Mouse (Mus musculus) forebrain, embryonic 12.5 days (tissue): ENCODE results near the gene Apc2. TPM values are rescaled to one million over a fixed set of nuclear protein-coding genes. Genes with fewer than 3 reads are reported as not detected.
A peak's percentile ranks its signal among the peaks of the same experiment; 100 is the strongest.

Source experiments
- ATAC-seq: fragments of 200-750 bp; cut with Nextera tagmentation; 2 replicates; pipeline ENCODE4 v1.8.0; 2017; ENCODE audit warnings: moderate TSS enrichment; ENCODE audit not compliant: low FRiP score
- H3K27ac ChIP-seq: fragments of 300-500 bp; sonication (generic); 2 replicates; pipeline ENCODE4 v1.5.1; 2016; ENCODE audit warnings: mild to moderate bottlenecking
- H3K27me3 ChIP-seq: fragments of 300-500 bp; sonication (generic); 2 replicates; pipeline ENCODE4 v1.6.1; 2016; ENCODE audit warnings: mild to moderate bottlenecking
- H3K36me3 ChIP-seq: fragments of 300-500 bp; sonication (generic); replicated peaks from 2 replicates; pipeline ENCODE4 v1.6.1; 2016; ENCODE audit warnings: mild to moderate bottlenecking
- H3K4me1 ChIP-seq: fragments of 300-500 bp; sonication (generic); 2 replicates; pipeline ENCODE4 v1.6.1; 2016
- H3K4me2 ChIP-seq: fragments of 300-500 bp; sonication (generic); 2 replicates; pipeline ENCODE4 v1.6.1; 2016; ENCODE audit warnings: mild to moderate bottlenecking, moderate library complexity
- H3K4me3 ChIP-seq: fragments of 300-500 bp; sonication (generic); replicated peaks from 2 replicates; pipeline ENCODE4 v1.5.1; 2016; ENCODE audit warnings: mild to moderate bottlenecking
- H3K9ac ChIP-seq: fragments of 300-500 bp; sonication (generic); 2 replicates; pipeline ENCODE4 v1.6.1; 2016; ENCODE audit warnings: mild to moderate bottlenecking
- H3K9me3 ChIP-seq: fragments of 300-500 bp; sonication (generic); 2 replicates; pipeline ENCODE4 v1.6.1; 2016
- WGBS: fragments of 180-500 bp; shearing (Covaris S2); methylation state at CpG from one replicate; pipeline ENCODE4 v1.1.7; 2016; 5-methylcytosine and 5-hydroxymethylcytosine counted together
- polyA plus RNA-seq: library from polyadenylated mRNA; unstranded; fragments of >200 nt; fragmentation: Nextera tagmentation; extraction: Ambion mirVana; gene quantifications from 2 replicates; pipeline ENCODE4 v1.2.1, GENCODE M21; 2016

Apc2 gene
- polyA plus RNA-seq, 1 experiment from 2014 or later: 144 TPM

DNA sequence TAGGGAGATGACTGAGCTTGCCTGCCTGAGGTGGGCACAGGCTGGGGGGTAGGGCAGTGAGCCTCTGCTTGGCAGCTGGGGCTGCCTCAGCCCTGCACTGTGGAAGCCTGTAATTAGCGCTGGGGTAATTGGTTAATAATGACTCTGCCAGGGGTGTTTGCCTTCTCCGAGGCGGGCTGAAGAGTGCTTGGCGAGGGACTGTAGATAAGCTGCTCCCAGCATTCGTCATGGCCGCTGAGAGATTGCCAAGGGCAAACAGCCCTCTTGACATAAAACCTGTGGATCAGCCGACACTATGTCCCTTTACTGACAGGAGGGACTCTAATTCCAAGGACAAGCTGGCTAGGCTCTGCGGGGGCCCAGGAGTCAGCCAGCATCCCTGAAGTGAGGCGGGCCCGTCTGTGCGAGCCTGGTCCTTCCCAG, 20.6 kb downstream of the Apc2 start:
- no peak overlapping the region for H3K4me3 ChIP-seq
- H3K27ac ChIP-seq: peak overlapping the region; percentile 46; the same call in 1 of the 2 replicates
- peak; percentile 31; the same call in 1 of the 2 replicates for ATAC-seq
- 29% methylated on average over 11 of the region's 11 CpGs for WGBS
- no peak overlapping the region; the same call in 1 of the 2 replicates for H3K9ac ChIP-seq
- H3K9me3 ChIP-seq: no peaks in the 10 kb centered on the region
- H3K4me2 ChIP-seq: no peak overlapping the region
- peaks cover 44% of the 10 kb centered on the region for H3K4me1 ChIP-seq
- peaks cover 76% of the 10 kb centered on the region for H3K36me3 ChIP-seq
- peaks cover 44% of the 10 kb centered on the region for H3K27me3 ChIP-seq

DNA sequence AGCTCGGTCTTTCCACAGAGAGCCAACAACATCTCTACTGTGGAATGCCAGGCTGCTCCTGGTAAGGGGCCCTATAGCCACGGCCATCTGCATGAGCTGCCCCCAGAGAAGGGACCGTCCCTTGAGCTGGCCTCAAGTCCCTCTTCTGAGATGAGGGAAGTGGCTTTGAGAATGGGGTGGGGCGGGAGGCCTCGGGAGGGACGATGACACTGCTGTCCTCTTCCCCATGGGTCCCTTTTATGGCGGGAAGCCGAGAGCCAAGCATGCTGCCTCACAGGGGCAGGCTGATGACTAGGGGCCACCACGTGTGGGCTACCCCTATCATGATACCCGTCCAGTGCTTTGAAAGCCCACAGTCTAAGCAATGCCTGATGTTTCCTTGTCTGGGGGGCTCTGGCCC, 21.2 kb downstream of the Apc2 start:
- WGBS: 70% methylated on average over 10 of the region's 10 CpGs
- no peak overlapping the region for H3K4me3 ChIP-seq
- peaks cover 70% of the 10 kb centered on the region for H3K36me3 ChIP-seq
- H3K4me2 ChIP-seq: no peak overlapping the region
- no peak for ATAC-seq
- peaks cover 44% of the 10 kb centered on the region for H3K4me1 ChIP-seq
- 0 out of 2 replicates have a peak overlapping the region, but pooled peaks have one; percentile 13 for H3K27ac ChIP-seq
- no peaks in the 10 kb centered on the region for H3K9me3 ChIP-seq
- peaks cover 38% of the 10 kb centered on the region for H3K27me3 ChIP-seq
- H3K9ac ChIP-seq: no peak overlapping the region

DNA sequence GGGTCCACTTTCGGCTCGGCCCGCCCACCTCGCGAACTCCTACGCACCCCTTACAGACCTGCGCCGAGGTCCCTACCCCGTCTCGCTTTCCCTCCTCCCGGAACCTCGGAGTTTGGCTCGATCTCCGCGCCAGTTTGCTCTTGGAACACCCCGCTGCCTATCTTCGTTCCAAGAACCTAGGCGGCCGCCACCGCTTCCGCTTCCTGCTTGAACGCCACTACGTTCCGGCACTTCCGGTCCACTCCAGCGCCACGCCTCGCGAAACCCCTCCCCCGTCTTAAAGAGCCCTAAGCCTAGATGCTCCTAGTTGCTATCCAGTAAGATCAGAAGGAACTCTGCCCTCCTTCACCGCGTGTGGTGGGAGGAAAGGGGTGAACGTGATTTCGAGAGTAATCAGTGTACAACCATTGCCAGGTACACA, 24.6 kb downstream of the Apc2 start, which contains the start of gene 2310011J03Rik:
Gene 2310011J03Rik (minus strand): TSS at position 198 of the 421 bp plus-strand sequence.
- Histone ChIP-seq H3K36me3 (peaks cover 36% of the 10 kb centered on the region), H3K4me1 (peaks cover 47% of the 10 kb centered on the region), H3K4me3 (peak within 1 kb of the TSS; percentile 81), H3K9ac (peak within 1 kb of the TSS; percentile 77), H3K27me3 (peaks cover 28% of the 10 kb centered on the region), H3K27ac (peak within 1 kb of the TSS; percentile 65), H3K9me3 (no peaks in the 10 kb centered on the region), H3K4me2 (peak within 1 kb of the TSS; percentile 85)
- WGBS: under 1% methylated on average over 34 of the region's 34 CpGs
- peak; percentile 67 for ATAC-seq

DNA sequence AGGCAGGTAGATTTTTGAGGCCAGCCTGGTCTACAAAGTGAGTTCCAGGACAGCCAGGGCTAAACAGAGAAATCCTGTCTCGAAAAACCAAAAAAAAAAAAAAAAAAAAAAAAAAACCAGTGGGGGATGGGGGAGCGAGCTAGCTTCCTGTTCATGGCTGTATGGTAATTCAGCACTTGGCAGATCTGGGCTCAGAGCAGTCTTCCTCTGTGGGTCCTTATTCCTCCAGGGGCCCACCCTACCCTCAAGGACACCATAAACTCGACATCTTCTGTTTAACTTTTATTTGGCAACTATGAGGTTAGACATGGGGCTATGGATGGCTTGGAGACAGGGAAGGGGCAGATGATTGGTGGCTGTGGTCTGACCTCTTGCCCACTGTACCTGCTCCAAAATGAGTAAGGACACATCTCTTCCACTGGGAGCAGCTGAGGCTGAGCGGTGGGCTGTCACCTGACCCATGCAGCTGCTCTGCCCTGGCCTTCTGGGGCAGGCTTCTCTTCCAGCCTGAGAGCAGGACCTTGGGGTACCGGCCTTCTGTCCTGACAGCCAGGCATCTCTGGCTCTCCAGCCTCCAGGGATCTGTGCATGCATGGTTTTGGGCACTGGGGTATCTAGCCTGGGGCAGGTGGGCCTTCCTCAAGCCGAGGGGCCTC, 25.4 kb downstream of the Apc2 start:
- no peak overlapping the region for H3K4me3 ChIP-seq
- 82% methylated on average over 6 of the region's 6 CpGs for WGBS
- peaks cover 29% of the 10 kb centered on the region for H3K27me3 ChIP-seq
- no peak overlapping the region for H3K9ac ChIP-seq
- H3K27ac ChIP-seq: no peak overlapping the region
- H3K9me3 ChIP-seq: no peaks in the 10 kb centered on the region
- H3K4me2 ChIP-seq: no peak overlapping the region
- peaks cover 28% of the 10 kb centered on the region for H3K36me3 ChIP-seq
- peaks cover 39% of the 10 kb centered on the region for H3K4me1 ChIP-seq
- no peak for ATAC-seq

DNA sequence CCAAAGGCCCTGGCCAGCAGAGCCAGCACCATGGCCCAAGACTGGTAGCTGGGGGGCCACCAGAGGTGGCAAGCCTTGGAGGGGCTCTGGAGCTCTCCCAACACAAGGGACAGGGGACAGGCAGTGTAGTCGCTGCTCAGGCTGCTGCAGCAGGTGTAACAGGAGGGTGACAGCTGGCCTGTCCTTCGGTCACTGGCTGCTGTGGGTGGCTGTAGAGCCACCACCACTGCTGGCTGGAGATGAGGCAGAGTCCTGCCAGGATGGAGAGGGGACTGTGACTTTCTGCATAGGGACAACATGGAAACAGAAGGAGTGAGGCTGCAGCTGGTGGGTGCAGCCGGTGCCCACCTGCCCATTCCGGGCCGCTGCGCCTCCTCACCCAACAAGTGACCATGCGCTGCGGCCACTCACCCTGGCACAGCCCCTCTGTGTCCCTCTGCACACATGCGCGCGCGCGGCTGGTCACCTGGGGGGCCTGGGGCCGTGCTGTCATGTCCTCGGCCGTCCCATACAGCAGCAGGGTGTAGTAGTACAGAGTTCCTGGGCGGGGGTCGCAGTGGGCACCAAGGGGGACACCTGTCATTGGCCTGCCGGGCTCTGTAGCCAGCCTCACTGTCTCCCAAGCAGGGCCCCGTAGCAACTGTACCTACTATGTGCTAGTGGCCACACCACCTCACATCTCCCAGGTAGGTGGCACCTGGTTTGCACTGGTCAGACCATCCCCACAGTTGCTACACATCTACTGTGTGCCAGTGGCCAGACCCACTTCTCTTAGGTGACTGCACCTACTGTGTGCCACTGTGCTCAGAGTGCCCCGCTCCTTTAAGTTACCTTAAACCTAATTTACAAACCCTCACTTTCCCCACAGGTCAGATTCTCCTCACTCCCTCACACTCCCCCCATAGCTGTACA, 26.1 kb downstream of the Apc2 start:
- peaks cover 29% of the 10 kb centered on the region for H3K27me3 ChIP-seq
- no peaks in the 10 kb centered on the region for H3K9me3 ChIP-seq
- WGBS: 90% methylated on average over 21 of the region's 21 CpGs
- ATAC-seq: no peak
- H3K9ac ChIP-seq: no peak overlapping the region
- H3K4me2 ChIP-seq: peak overlapping the region; percentile 90; the same call in 1 of the 2 replicates
- H3K27ac ChIP-seq: no peak overlapping the region
- peaks cover 21% of the 10 kb centered on the region for H3K36me3 ChIP-seq
- no peak overlapping the region for H3K4me3 ChIP-seq
- peaks cover 31% of the 10 kb centered on the region for H3K4me1 ChIP-seq

DNA sequence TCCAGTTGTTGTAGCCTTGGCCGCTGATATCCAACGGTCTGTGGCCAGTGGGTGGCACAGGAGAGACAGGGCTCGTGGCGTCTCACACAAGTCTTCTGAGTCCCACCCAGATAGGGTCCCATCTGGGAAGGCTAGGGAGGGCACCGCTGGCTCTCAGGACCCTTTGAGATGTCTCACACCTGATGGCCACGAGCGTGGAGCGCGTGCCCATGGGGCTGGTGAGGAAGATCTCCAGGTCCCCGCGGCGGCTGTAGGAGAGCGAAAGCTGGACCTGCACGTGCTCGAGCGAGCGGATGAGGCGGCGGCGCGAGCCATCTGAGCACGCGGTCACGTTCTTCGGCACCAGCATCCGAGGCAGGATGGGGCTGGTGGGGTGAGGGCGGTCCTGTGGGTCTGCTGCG, 27.0 kb downstream of the Apc2 start:
- H3K4me1 ChIP-seq: peaks cover 31% of the 10 kb centered on the region
- peak overlapping the region; percentile 90 for H3K4me2 ChIP-seq
- 4% methylated on average over 28 of the region's 28 CpGs for WGBS
- peak overlapping the region; percentile 51 for H3K4me3 ChIP-seq
- peak overlapping the region; percentile 58 for H3K9ac ChIP-seq
- H3K9me3 ChIP-seq: no peaks in the 10 kb centered on the region
- no peak; the same call in 1 of the 2 replicates for ATAC-seq
- H3K27me3 ChIP-seq: peaks cover 29% of the 10 kb centered on the region
- no peak overlapping the region for H3K27ac ChIP-seq
- H3K36me3 ChIP-seq: peaks cover 12% of the 10 kb centered on the region

DNA sequence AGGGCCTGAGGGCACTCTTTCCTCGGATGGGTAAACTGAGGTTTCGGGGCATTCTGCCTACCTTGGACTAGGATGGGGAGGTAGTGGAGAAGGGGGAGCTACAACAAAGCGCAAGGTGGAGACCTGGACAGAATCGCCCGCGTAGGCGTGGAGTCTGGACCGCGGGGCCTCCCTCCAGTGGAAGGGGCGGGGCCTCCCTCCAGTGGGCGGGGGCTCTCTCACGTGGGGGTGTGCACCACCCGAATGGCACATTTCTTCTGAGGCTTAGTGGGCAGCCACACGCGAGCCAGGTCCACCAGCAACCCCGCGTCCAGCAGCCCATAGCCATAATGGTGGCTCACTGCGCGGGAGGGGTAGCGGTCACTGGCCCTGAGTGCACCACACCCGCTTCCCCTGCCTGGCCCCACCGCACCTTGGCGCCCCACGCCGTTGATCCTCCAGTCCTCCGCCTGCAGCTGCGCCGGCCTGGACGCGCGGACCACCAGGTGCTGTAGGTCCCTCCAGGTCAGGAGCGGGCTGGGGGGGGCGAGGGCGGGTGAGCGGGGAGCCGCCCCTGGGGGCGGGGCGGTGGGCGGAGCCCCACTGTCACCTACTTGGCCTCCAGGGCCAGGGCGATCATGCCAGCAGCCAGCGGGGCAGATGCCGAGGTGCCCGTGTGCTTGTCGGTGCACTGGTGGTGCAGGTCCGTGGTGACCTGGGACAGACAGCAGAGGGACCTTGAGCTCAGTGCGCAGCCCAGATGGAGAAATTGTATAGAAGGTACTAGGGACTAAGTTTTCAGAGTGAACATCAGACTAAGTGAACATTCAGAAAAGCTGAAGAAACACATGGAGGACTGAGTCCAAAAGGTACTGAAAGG, 27.7 kb downstream of the Apc2 start:
- peaks cover 5% of the 10 kb centered on the region; the same call in 1 of the 2 replicates for H3K36me3 ChIP-seq
- ATAC-seq: peak; percentile 15
- peak overlapping the region; percentile 90 for H3K4me2 ChIP-seq
- WGBS: 2% methylated on average over 45 of the region's 46 CpGs
- peak overlapping the region; percentile 58 for H3K9ac ChIP-seq
- H3K4me3 ChIP-seq: peak overlapping the region; percentile 51
- no peaks in the 10 kb centered on the region for H3K9me3 ChIP-seq
- H3K27ac ChIP-seq: no peak overlapping the region
- peaks cover 31% of the 10 kb centered on the region for H3K4me1 ChIP-seq
- peaks cover 29% of the 10 kb centered on the region for H3K27me3 ChIP-seq

DNA sequence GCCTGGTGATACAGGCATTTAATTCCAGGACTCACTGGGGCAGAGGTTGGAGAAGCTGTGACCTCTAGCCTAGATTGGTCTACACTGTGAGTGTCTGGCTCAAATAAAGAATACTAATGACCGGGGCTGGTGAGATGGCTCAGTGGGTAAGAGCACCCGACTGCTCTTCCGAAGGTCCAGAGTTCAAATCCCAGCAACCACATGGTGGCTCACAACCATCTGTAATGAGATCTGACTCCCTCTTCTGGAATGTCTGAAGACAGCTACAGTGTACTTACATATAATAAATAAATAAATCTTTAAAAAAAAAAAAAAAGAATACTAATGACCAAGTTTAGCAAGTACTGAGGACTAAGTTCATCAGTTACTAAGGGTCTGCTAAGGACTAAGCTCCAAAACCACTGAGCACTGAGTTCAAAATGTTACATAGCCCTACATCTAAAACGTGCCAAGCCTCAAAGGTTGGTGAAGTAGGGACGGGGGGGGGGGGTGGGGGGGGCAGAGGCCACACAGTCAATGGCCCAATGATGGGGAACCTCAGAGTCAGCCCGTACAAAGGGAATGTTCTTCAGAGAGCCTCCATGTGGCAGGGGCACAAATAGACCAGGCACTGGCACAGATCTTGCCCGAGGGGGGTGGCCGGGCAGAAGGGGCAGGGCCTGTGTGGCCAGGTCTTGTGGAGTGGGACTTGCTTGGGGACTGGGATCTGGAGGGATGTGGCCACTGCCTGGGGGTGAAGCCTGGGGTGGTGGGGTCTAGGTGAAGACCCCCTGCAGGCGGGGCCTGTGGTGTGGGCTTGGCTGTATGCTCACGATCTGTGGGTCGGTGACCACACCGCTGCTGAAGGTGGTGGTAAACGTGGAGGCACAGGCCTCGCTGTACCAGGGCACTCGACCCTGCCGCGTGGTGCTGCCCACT, 28.6 kb downstream of the Apc2 start:
- Histone ChIP-seq H3K4me2 (peak overlapping the region; percentile 90; the same call in 1 of the 2 replicates), H3K4me1 (peaks cover 29% of the 10 kb centered on the region), H3K27me3 (peaks cover 29% of the 10 kb centered on the region), H3K4me3 (no peak overlapping the region), H3K9ac (no peak overlapping the region), H3K36me3 (no peaks in the 10 kb centered on the region), H3K9me3 (no peaks in the 10 kb centered on the region), H3K27ac (no peak overlapping the region)
- WGBS: 77% methylated on average over 17 of the region's 17 CpGs
- ATAC-seq: no peak

DNA sequence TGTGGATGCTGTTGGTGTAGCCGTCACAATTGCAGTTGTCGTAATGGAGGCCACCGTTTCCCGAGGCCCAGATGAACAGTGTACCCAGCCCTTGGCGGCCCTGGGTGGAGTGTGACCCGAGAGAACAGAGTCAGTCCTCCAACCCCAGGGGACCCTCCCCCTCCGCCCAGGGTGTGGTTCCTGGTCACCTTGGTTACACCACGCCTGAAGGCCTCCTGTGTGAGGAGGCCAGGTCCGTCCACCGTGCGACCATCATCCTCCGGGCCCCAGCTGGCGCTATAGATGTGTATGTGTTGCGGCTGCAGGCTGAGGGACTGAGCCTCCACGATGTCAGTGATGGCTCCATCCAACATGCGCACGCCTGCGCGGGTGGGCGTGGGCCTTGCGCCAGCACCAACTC, 29.3 kb downstream of the Apc2 start:
- Histone ChIP-seq H3K4me2 (no peak overlapping the region), H3K27ac (no peak overlapping the region), H3K36me3 (no peaks in the 10 kb centered on the region), H3K9ac (no peak overlapping the region), H3K27me3 (peaks cover 29% of the 10 kb centered on the region), H3K4me3 (no peak overlapping the region), H3K9me3 (no peaks in the 10 kb centered on the region), H3K4me1 (peaks cover 25% of the 10 kb centered on the region)
- WGBS: 88% methylated on average over 21 of the region's 21 CpGs
- no peak for ATAC-seq

DNA sequence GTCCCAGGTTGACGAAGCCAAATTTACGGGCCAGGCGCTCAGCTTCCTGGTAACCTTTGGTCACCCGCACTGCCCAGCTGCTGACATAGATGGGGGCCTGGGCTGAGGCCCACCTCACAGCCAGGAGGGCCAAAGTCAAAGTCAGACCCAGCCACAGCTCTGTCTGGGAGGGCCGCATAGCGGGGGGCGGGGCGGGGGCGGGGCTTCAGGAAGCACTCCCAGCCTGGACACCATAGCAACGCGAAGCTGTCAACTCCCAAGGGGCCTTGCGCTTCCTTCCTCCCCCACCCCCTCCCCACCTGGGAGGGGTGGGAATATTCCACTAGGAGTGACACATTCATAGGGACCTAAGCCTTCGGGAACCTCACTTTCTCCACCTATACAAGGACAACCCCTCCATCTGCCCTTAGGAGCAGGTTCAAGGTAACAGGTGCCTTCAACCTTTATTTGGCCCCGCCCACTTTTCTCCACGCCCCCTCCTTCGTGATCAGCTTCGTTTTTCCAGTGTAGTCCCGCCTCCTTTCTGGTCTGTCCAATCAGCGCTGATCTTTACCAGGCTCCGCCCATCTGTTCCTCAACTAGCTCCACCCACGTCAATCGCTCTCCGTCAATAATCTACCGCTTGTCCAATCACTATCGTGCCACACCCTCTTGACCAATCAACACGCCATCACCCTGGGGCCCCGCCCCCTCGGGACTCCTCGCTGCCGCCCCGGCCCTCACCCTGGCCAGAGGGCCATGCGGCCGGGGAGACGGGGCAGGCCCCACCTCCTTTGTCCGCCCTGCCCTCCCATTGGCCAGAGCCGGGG, 33.7 kb downstream of the Apc2 start, which contains the start of the genes Pcsk4 and Reep6:
Gene Pcsk4 (minus strand): TSS at position 226 of the 809 bp plus-strand sequence.
Gene Reep6 (plus strand): TSS at position 681 of the 809 bp plus-strand sequence.
- Histone ChIP-seq H3K9ac (peak within 1 kb of the TSS; percentile 47), H3K4me1 (peaks cover 20% of the 10 kb centered on the region), H3K36me3 (no peaks in the 10 kb centered on the region), H3K27me3 (peaks cover 40% of the 10 kb centered on the region), H3K4me2 (peak within 1 kb of the TSS; percentile 83), H3K9me3 (no peaks in the 10 kb centered on the region), H3K4me3 (peak within 1 kb of the TSS; percentile 47), H3K27ac (no peak within 1 kb of the TSS)
- whole genome bisulfite sequencing: 5% methylated on average over 36 of the region's 36 CpGs
- peak; percentile 96 for ATAC-seq
